Mouse (Mus musculus): ENCODE data around the gene Icam4.

GRCm38 (mm10) chr9:21029291-21030054 lies at the start of gene Icam4:
- TF ChIP-seq CTCF (IDR thresholded peaks at IDR 0.05; ENCODE audit: insufficient read depth, low read length) (peak; percentile 74), POLR2A (IDR thresholded peaks at IDR 0.05; ENCODE audit: borderline replicate concordance, extremely low read depth, low read depth, low read length) (0 out of 2 replicates have a peak, but pooled peaks have one; percentile 5)
